Mouse (Mus musculus): ENCODE results near the gene Il17re.

Gene Il17re

GRCm38 (mm10) chr6:113457952-113458534 is at the start of gene Il17re:
TSS of gene Il17re (plus strand) at chr6:113458484.
- no peak for DNase-seq (ENCODE audit: low spot score)

- DNase-seq (ENCODE audit: low spot score) = no peak
Measured at GRCm38 (mm10) chr6:113410001-113410400, 48.3 kb upstream of the Il17re start.

- peak; percentile 52 for DNase-seq (ENCODE audit: low spot score)
Measured at GRCm38 (mm10) chr6:113416416-113416815, 41.9 kb upstream of the Il17re start.

- DNase-seq (ENCODE audit: low spot score) = peak; percentile 32
Measured at GRCm38 (mm10) chr6:113418441-113419198, 39.7 kb upstream of the Il17re start.

GRCm38 (mm10) chr6:113419199-113419587 is 39.1 kb upstream of the Il17re start, which contains the start of gene Rpusd3:
TSS of gene Rpusd3 (minus strand) at chr6:113419340.
- peak; percentile 99 for DNase-seq (ENCODE audit: low spot score)

GRCm38 (mm10) chr6:113423000-113423399 is 35.3 kb upstream of the Il17re start:
- no peak for DNase-seq (ENCODE audit: low spot score)

- DNase-seq (ENCODE audit: low spot score) = no peak
Measured at GRCm38 (mm10) chr6:113424187-113424586, 34.1 kb upstream of the Il17re start.

GRCm38 (mm10) chr6:113426696-113427095 is 31.6 kb upstream of the Il17re start:
- peak; percentile 79 for DNase-seq (ENCODE audit: low spot score)

GRCm38 (mm10) chr6:113427397-113427796 is 30.9 kb upstream of the Il17re start:
- DNase-seq (ENCODE audit: low spot score) = peak; percentile 86

- DNase-seq (ENCODE audit: low spot score) = peak; percentile 38
Measured at GRCm38 (mm10) chr6:113428006-113428405, 30.3 kb upstream of the Il17re start.

GRCm38 (mm10) chr6:113429965-113430364 is 28.3 kb upstream of the Il17re start:
- peak; percentile 28 for DNase-seq (ENCODE audit: low spot score)

GRCm38 (mm10) chr6:113430846-113431245 is 27.4 kb upstream of the Il17re start:
- peak; percentile 44 for DNase-seq (ENCODE audit: low spot score)

GRCm38 (mm10) chr6:113431801-113432200 is 26.5 kb upstream of the Il17re start:
- no peak for DNase-seq (ENCODE audit: low spot score)

GRCm38 (mm10) chr6:113433661-113434060 is 24.6 kb upstream of the Il17re start:
- peak; percentile 80 for DNase-seq (ENCODE audit: low spot score)

GRCm38 (mm10) chr6:113434691-113435090 is 23.6 kb upstream of the Il17re start:
- DNase-seq (ENCODE audit: low spot score) = peak; percentile 80

GRCm38 (mm10) chr6:113435664-113436205 is 22.5 kb upstream of the Il17re start, which contains the start of gene Cidec:
TSS of gene Cidec (minus strand) at chr6:113435760.
- DNase-seq (ENCODE audit: low spot score) = peak; percentile 96

- DNase-seq (ENCODE audit: low spot score) = no peak
Measured at GRCm38 (mm10) chr6:113437135-113437534, 21.1 kb upstream of the Il17re start.

GRCm38 (mm10) chr6:113438721-113439430 is 19.4 kb upstream of the Il17re start:
- peak; percentile 96 for DNase-seq (ENCODE audit: low spot score)

GRCm38 (mm10) chr6:113440686-113441085 is 17.6 kb upstream of the Il17re start:
- peak; percentile 76 for DNase-seq (ENCODE audit: low spot score)

GRCm38 (mm10) chr6:113441147-113441680 is 17.1 kb upstream of the Il17re start:
- peak; percentile 96 for DNase-seq (ENCODE audit: low spot score)

- DNase-seq (ENCODE audit: low spot score) = no peak
Measured at GRCm38 (mm10) chr6:113442087-113442441, 16.2 kb upstream of the Il17re start.

- DNase-seq (ENCODE audit: low spot score) = peak; percentile 99
Measured at GRCm38 (mm10) chr6:113442442-113443090, 15.7 kb upstream of the Il17re start, which contains the start of gene Jagn1. TSS of gene Jagn1 (plus strand) at chr6:113442569.
